Mouse (Mus musculus): ENCODE measurements around the gene Dnttip2. TPM values are rescaled to one million over a fixed set of nuclear protein-coding genes. Genes with fewer than 3 reads are reported as not detected.

Gene Dnttip2
- polyA plus RNA-seq, 1 experiment from 2014 or later = 59.9 TPM

MicroRNAs within 50 kb of the gene (microRNA counts, 519-probe panel; counts per million panel counts)
- 1,940 counts per million, percentile 21 among the panel's probes with 10 or more counts for microRNA mmu-miR-760

Small RNAs within 50 kb of the gene (microRNA-seq; reads per million reads assigned to microRNA genes)
- not detected for gene Gm22903
- gene Mir760 = 202 reads per million, percentile 63 among the genes with 10 or more reads in this experiment

Other genes with a start within 250 kb of the Dnttip2 start
- gene Abca4, start 229.9 kb upstream of the Dnttip2 start, polyA plus RNA-seq (2015; fragmentation: Nextera tagmentation; extraction: Ambion mirVana) = 0.72 and 1.4 TPM in 2 replicates
- 52.6 and 57.4 TPM in 2 replicates for gene Gclm, start 28.8 kb upstream of the Dnttip2 start, polyA plus RNA-seq (2015; fragmentation: Nextera tagmentation; extraction: Ambion mirVana)
- gene Bcar3, start 19.7 kb downstream of the Dnttip2 start, polyA plus RNA-seq (2015; fragmentation: Nextera tagmentation; extraction: Ambion mirVana) = 5.0 and 6.1 TPM in 2 replicates